Mouse (Mus musculus): ENCODE data around the gene Hba-x.
A peak's percentile ranks its signal among the peaks of the same experiment; 100 is the strongest.
"Not testable (repeated sequence)": the region's sequence is repeated elsewhere in the genome, so short reads cannot be mapped to it uniquely, and the experiment has no call there.

The Hba-x gene

DNA sequence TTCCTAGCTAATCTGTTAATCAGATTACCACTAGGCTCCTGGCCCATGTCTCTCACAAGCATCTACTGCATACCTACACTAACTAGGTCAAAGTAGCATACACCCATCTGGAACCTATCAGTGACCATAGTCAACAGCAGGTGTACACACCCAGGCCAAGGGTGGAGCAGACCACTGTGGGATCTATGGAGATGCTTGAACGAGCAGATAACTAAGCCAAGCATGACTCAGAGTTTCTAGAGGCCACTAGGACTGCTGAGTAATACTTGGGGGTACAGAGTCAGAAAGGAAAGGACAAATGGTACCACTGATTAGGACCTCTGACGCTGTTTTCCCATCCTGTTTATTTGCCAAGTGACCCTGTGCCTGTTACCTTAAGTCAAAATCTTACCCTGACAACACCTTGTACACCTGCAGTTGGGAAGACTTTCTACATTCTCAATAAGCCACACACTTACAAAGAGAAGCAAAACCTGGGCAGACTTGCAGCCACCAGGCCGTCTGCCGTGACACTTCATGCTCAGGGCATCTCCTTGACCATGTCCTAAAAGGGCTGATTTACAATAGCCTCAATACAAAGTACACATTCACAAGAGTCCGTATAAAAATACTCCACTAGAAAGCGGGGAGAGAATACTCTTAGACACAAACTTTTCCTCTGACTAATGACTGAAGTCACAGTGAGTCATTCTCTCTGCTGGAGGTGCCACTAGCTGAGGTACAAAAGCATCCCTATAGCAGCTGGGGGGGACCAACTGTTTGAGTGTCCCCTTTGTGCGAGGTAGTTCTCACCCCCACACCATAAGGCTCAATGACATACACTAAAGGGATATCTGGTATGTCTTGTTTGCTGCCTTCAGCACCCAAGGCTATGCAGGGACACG lies 25.1 kb upstream of the Hba-x start:
- DNase-seq (ENCODE audit: low spot score in 2 of 2), result no peak

DNA sequence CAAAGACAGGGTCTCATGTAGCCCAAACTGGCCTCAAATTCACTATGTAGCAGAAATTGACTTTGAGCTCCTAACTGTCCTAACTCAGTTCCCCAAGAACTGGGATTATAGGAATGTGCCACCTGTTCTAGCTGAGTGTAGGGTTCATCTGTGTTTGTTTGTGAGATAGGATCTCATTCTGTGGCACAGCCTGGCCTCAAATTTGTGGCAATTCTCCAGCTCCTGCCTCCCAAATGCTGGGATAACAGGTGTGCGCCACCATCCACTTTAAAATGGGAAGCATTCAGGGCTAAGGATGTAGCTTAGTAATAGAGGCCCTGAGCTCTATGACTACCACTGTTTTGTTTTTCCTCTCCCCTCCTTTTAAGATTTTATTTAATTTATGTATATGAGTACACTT lies 23.1 kb upstream of the Hba-x start:
- no peak for DNase-seq (ENCODE audit: low spot score in 2 of 2)

- no peak for DNase-seq (ENCODE audit: low spot score in 2 of 2)
These were observed 20.1 kb upstream of the Hba-x start for GRCm38 (mm10) chr11:32256146-32256545.

DNA sequence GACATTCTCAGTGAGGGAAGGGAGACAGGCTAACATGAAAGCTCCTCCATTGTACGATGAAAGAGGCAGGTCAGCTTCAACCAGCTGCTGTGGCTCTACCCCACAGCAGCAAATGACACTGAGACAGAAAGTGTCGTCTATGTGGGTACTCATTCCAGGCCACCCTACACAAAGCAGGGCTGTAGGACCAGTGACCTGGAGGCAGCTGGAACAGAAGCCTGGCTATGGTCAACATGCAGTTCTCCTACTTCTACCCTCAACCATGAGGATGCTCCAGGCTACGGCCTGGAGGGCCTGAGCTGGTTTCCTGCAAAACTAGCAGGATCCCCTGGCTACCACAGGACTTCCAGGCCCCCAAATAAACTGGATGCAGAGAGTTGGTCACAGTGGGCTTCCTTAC lies 19.6 kb upstream of the Hba-x start:
- DNase-seq (ENCODE audit: low spot score in 2 of 2), result no peak

- no peak for DNase-seq (ENCODE audit: low spot score in 2 of 2)
These were observed 13.4 kb upstream of the Hba-x start for GRCm38 (mm10) chr11:32262674-32263415.

DNA sequence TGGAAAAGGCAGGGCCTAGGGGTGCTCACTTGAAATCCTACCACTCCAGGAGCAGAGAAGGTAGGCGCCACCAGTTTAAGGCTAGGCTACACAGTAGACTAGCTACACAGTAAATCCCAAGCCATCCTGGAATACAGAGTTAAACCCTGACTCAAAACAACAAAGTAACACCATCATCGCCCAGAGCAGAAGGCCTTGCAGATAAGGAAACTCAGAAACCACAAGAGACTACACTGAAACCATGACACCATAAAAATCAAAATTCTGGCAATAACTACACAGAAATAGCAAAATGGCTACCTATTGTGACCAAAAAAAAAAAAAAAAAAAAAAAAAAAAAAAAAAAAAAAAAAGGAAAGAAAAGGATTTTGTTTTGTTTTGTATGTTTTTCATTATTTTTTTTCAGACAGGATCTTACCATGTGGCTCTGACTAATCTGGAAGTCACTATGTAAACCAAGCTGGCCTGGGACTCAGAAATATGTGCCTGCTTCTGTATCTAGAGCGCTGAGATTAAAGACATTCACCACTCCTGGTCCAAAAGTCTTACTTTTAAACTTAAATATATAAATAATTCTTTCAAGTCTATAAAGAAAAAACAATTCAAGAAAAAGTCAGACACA lies 11.0 kb upstream of the Hba-x start:
- no peak for DNase-seq (ENCODE audit: low spot score in 2 of 2)

- DNase-seq (ENCODE audit: low spot score in 2 of 2), result no peak
These were observed 10.0 kb upstream of the Hba-x start for GRCm38 (mm10) chr11:32266194-32266593.

- DNase-seq (ENCODE audit: low spot score in 2 of 2), result no peak
These were observed 9.4 kb upstream of the Hba-x start for GRCm38 (mm10) chr11:32266776-32267175.

DNA sequence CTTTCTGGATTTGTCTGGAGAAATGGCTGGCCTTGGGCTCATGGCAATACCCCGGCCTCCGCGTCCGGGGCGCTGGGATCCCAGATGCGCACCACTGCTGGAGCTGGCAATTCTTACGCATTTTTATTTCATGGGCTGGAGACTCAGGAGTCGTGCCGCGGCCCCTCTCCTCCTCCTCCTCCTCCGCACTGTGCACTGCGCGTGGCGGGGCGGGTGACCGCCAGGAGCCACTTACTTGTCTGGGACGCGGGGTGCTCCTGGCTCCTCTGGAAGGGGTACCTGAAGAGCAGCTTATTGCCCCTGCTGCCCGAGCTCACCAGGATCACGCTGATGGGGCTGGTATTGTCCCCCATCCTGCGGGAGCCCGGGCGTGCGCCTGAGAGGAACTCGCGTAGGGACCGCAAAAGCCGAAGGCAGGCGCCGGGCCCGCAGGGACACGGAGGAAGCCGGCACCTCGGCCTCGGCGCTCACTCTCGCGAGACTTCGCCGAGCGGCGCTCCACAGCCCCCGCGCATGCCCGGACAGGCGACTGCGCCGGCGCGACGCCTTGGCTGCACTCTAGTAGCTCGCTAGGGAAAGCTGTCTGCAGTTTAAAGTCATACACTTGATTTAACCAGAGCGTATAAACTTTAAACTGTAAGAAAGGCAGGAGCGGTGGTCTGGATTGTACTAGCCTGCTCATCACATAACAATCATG lies 8.9 kb upstream of the Hba-x start, which contains the start of gene Nprl3:
Nprl3 (minus strand) TSS at position 520 of the 697 bp plus-strand sequence.
- DNase-seq (ENCODE audit: low spot score in 2 of 2), result peak; percentile 92 to 97

GRCm38 (mm10) chr11:32267964-32268363 lies 8.2 kb upstream of the Hba-x start:
- DNase-seq (ENCODE audit: low spot score in 2 of 2), result peak in 1 of 2 experiments; percentile 10

GRCm38 (mm10) chr11:32268952-32269351 lies 7.2 kb upstream of the Hba-x start:
- no peak for DNase-seq (ENCODE audit: low spot score in 2 of 2)

- DNase-seq (ENCODE audit: low spot score in 2 of 2), result no peak
These were observed 5.0 kb upstream of the Hba-x start for GRCm38 (mm10) chr11:32271178-32271577.

DNA sequence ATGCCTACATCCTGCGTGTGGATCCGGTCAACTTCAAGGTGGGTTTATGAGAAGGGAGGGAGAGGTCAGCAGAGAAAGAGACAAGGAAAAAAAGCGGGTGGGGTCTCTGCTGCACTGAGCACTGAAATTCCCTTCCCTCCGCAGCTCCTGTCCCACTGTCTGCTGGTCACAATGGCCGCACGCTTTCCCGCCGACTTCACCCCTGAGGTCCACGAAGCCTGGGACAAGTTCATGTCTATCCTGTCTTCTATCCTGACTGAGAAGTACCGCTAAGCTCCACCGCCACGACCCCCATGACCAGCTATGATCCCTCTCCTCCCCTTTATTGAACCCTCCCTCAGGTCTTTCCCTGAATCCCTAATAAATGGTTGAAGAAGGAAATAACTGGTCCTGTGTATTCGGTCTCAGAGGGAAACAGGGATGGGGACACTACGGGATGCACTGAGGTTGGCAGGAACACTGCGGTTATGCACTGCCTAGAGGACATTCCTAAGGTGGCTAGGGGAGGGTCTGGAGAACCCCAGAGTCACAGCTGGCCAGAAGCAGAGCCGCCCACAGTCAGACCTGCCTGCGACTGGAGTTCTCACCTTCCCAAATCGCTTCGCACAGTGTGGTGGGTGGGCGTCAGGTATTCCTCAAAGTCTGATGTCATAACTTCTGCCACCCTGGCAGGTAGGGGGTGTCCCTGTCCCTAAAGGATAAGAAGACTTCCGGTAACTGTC lies 1.7 kb downstream of the Hba-x start:
- no peak for DNase-seq (ENCODE audit: low spot score in 2 of 2)

- no peak for DNase-seq (ENCODE audit: low spot score in 2 of 2)
These were observed 2.3 kb downstream of the Hba-x start for GRCm38 (mm10) chr11:32278458-32278957.

- DNase-seq (ENCODE audit: low spot score in 2 of 2), result no peak
These were observed 4.4 kb downstream of the Hba-x start for GRCm38 (mm10) chr11:32280646-32281045.

DNA sequence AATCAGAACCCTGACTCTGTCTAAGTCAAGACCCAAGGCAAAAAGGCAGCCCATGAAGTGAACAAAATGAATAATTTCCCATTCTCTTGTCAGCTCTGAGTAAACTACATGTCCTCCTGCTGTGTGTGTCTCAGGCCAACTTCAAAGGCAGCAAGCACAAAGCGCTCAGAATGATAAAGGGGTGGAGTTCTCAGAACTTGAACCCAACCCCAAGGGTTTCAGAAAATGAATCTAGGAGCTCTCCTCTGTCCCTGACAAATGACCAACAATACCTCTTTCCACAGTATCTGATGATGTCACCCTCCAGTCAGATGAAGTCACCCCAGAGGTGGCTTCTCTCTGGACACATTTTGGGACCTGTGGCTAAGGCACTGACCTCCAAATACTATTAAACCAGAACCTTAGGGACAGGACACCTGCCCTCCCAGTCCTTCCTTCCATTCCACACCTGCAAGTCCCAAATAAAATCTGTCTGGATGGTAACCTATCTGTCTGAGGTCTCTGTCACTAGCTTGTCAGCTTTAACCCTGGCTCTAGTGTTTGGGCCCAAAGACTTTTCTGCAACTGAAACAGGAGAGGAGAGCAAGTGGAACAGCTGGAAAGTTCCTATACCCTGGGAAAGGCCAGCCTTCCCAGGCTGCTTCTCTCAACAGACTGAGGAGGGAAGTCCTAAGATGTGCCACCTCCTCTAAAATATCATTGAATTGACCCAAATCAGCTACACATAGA lies 5.4 kb downstream of the Hba-x start:
- DNase-seq (ENCODE audit: low spot score in 2 of 2), result no peak

DNA sequence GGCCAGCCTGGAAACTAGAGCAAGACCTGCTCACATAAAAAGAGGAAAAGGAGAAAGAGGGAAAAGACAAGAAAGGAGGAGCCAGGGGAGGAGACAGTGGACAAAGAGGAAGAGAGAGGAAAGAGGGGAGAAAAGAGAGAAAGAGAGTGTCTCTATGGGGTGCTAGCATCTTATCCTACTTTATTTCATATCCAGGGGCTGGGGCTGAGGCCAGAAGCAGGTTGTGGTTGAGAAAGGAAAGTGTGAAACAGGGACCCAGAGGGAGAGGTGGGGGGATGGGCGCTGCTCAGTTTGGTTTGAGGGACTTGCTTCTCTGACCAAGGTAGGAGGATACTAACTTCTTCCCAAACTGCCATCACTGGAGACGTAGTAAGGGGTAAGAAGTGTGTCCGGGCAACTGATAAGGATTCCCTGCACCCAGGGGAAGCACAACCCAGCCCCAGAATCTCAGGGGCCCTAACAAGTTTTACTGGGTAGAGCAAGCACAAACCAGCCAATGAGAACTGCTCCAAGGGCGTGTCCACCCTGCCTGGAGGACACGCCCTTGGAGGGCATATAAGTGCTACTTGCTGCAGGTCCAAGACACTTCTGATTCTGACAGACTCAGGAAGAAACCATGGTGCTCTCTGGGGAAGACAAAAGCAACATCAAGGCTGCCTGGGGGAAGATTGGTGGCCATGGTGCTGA lies 7.0 kb downstream of the Hba-x start, which contains the start of gene Hba-a1:
Hba-a1 (plus strand) TSS at position 421 of the 687 bp plus-strand sequence.
- DNase-seq (ENCODE audit: low spot score in 2 of 2), result not testable (repeated sequence)

- DNase-seq (ENCODE audit: low spot score in 2 of 2), result not testable (repeated sequence)
These were observed 8.4 kb downstream of the Hba-x start for GRCm38 (mm10) chr11:32284582-32284981.

DNA sequence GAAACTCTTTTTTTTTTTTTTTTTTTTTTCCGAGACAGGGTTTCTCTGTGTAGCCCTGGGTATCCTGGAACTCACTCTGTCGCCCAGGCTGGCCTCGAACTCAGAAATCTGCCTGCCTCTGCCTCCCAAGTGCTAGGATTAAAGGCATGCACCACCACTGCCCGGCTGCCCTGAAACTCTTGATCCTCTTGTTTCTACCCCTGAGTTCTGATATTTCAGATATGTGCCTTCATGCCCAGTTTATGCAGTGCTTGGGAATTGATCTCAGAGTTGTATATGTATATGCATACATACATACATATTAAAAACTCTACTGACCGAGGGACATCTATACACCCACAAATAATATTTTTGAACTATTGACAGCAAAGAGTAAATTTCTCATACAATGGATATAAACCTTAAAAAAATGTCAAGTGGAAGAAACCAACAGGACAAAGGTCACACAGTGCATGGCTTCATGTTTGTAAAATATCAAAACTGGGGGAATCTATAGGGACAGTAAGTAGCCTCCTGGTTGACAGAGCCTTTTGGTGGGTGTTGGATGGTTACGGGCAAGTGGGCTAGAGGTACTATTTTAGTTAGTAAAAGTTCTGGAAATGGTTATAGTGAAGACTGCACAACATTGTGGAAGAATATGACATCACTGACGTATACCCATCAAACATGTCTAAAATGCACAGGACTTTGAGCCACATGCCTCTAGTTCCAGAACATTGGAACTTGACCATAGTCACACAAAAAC lies 9.0 kb downstream of the Hba-x start:
- no peak for DNase-seq (ENCODE audit: low spot score in 2 of 2)
